8 mouse cellular contexts compared by ENCODE assay signal in the genomic region with DNA sequence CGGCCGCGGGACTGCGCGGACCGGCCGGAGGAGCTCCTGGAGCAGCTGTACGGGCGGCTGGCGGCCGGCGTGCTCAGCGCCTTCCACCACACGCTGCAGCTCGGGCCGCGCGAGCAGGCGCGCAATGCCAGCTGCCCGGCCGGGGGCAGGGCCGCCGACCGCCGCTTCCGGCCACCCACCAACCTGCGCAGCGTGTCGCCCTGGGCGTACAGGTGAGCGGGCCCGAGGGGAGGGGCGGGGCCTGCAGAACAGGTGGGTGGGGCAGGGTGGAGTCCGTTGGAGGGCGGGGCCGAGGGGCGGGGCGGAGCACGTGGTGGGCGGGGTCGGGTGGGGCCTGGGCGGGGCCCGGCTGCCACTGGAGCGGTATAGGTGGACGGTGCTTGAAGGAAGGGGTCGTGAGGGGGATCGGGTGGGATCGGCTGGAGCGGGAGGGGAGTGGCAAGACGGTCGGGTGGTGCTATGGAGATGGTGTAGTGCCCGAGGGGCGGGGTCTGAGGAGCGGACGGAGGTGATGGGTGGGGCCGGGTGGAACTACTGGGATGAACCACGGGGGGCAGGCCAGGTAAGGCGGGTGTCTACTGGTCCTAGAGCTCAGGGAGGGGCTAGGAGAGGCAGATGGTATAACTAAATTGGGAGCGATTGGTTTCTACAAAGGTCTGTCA. TPM values are rescaled to one million over a fixed set of nuclear protein-coding genes. Genes with fewer than 3 reads are reported as not detected.
A peak's percentile ranks its signal among the peaks of the same experiment; 100 is the strongest.
DNase-seq lines count a peak whose midpoint lies in the region; ATAC-seq and TF ChIP-seq lines count a peak whose summit lies in the region.

No protein-coding gene starts in this region.

- no peak for TF ChIP-seq CTCF in olfactory bulb, adult 2 months (IDR thresholded peaks at IDR 0.05; ENCODE audit: insufficient read depth, low read depth, low read length)
- no peak for TF ChIP-seq CTCF in thymus, adult 2 months (IDR thresholded peaks at IDR 0.05; ENCODE audit: borderline replicate concordance, control insufficient read depth, extremely low read depth, insufficient read depth, low read length, poor library complexity)

- peak; percentile 82 for ATAC-seq in forebrain, embryonic 14.5 days
- ATAC-seq in hematopoietic stem cell, adult 5-6 weeks (replicated peaks in 1 of 2; ENCODE audit: insufficient read depth in 1 of 2, low FRiP score in 2 of 2, low TSS enrichment in 1 of 2, low read depth in 1 of 2, poor library complexity in 2 of 2, severe bottlenecking in 2 of 2) = peak; percentile 28 to 54; a peak in 2 of 4 replicates
- ATAC-seq in lung, embryonic 15.5 days (ENCODE audit: borderline replicate concordance, extremely low read depth, low FRiP score, low TSS enrichment) = peak; percentile 90

- peak overlapping the region; percentile 68; the same call in 1 of the 2 replicates for H3K27ac ChIP-seq in forebrain, embryonic 14.5 days (ENCODE audit: low read depth, low read length)
- peak overlapping the region; percentile 93 for H3K27ac ChIP-seq in lung, embryonic 15.5 days
- no peak overlapping the region for H3K27ac ChIP-seq in olfactory bulb, adult 2 months (ENCODE audit: insufficient read depth, low read depth, low read length)
- no peak overlapping the region for H3K27ac ChIP-seq in thymus, adult 2 months (ENCODE audit: control insufficient read depth, insufficient read depth, low read length)

- peak overlapping the region; percentile 78 for H3K9ac ChIP-seq in forebrain, embryonic 14.5 days (ENCODE audit: low read length)
- H3K9ac ChIP-seq in lung, embryonic 15.5 days = peak overlapping the region; percentile 64

- H3K4me3 ChIP-seq in forebrain, embryonic 14.5 days (ENCODE audit: low read depth, low read length) = peak overlapping the region; percentile 75
- H3K4me3 ChIP-seq in lung, embryonic 15.5 days = peak overlapping the region; percentile 79
- H3K4me3 ChIP-seq in olfactory bulb, adult 2 months (ENCODE audit: insufficient read depth, low read depth, low read length) = peak overlapping the region; percentile 97
- H3K4me3 ChIP-seq in thymus, adult 2 months (ENCODE audit: control insufficient read depth, insufficient read depth, low read length) = peak overlapping the region; percentile 53

- peak; percentile 91 for DNase-seq in ES-CJ7 (ENCODE audit: low read depth, low spot score)
- DNase-seq in c-Kit-positive CD71-positive TER-119-positive erythroid progenitor cells, embryonic 14.5 days (ENCODE audit: low spot score) = peak; percentile 19
- DNase-seq in forebrain, embryonic 14.5 days (ENCODE audit: low spot score) = peak; percentile 56
- DNase-seq in layer of hippocampus, adult 9-11 months = peak; percentile 88
- peak; percentile 44 for DNase-seq in thymus, adult 2 months

- TF ChIP-seq POLR2A in olfactory bulb, adult 2 months (IDR thresholded peaks at IDR 0.05; ENCODE audit: insufficient read depth, low read depth, low read length) = 0 out of 2 replicates have a peak, but pooled peaks have one; percentile 6
- TF ChIP-seq POLR2A in thymus, adult 2 months (IDR thresholded peaks at IDR 0.05; ENCODE audit: control insufficient read depth, extremely low read depth, insufficient read depth, low read length, poor library complexity) = no peak

- peaks cover 5% of the 10 kb centered on the region for H3K4me1 ChIP-seq in forebrain, embryonic 14.5 days (ENCODE audit: control insufficient read depth, insufficient read depth, low read length)
- peaks cover 6% of the 10 kb centered on the region; the same call in 1 of the 2 replicates for H3K4me1 ChIP-seq in lung, embryonic 15.5 days
- peaks cover 25% of the 10 kb centered on the region for H3K4me1 ChIP-seq in olfactory bulb, adult 2 months (ENCODE audit: control insufficient read depth, insufficient read depth, low read length)
- peaks cover 2% of the 10 kb centered on the region; the same call in 1 of the 2 replicates for H3K4me1 ChIP-seq in thymus, adult 2 months (replicated peaks; ENCODE audit: control insufficient read depth, insufficient read depth, low read length)

- peaks cover 2% of the 10 kb centered on the region; the same call in 1 of the 2 replicates for H3K27me3 ChIP-seq in forebrain, embryonic 14.5 days (replicated peaks; ENCODE audit: control insufficient read depth, insufficient read depth, low read length)
- no peaks in the 10 kb centered on the region for H3K27me3 ChIP-seq in lung, embryonic 15.5 days
- peaks cover 11% of the 10 kb centered on the region for H3K27me3 ChIP-seq in thymus, adult 2 months (ENCODE audit: control insufficient read depth, insufficient read depth, low read length)

- WGBS in forebrain, embryonic 14.5 days = under 1% methylated on average over 41 of the region's 60 CpGs
- 1% methylated on average over 28 of the region's 60 CpGs for WGBS in lung, embryonic 15.5 days
- WGBS in olfactory bulb, adult 2 months = 3% methylated on average over 54 of the region's 60 CpGs
- 2% methylated on average over 60 of the region's 60 CpGs for WGBS in thymus, adult 2 months

- H3K36me3 ChIP-seq in forebrain, embryonic 14.5 days (ENCODE audit: control insufficient read depth, insufficient read depth, low read length) = no peaks in the 10 kb centered on the region
- H3K36me3 ChIP-seq in lung, embryonic 15.5 days = no peaks in the 10 kb centered on the region
- H3K36me3 ChIP-seq in thymus, adult 2 months (ENCODE audit: control insufficient read depth, insufficient read depth, low read length) = no peaks in the 10 kb centered on the region

- H3K4me2 ChIP-seq in forebrain, embryonic 14.5 days (ENCODE audit: low read length) = peak overlapping the region; percentile 84
- peak overlapping the region; percentile 95 for H3K4me2 ChIP-seq in lung, embryonic 15.5 days

- H3K9me3 ChIP-seq in forebrain, embryonic 14.5 days (replicated peaks; ENCODE audit: control insufficient read depth, low read length) = no peaks in the 10 kb centered on the region
- no peaks in the 10 kb centered on the region for H3K9me3 ChIP-seq in lung, embryonic 15.5 days

RNA-seq across cellular contexts. Expression of gene Il17d, which starts 0.9 kb away (rescaled TPM):
- 1.9 and 2.4 TPM in 2 replicates for polyA plus RNA-seq in forebrain, embryonic 14.5 days (2014; fragmentation: Nextera tagmentation; extraction: Ambion mirVana)
- not detected in 2 replicates for total RNA-seq in hematopoietic stem cell, adult 5-6 weeks (2017)
- 5.2 and 6.1 TPM in 2 replicates for polyA plus RNA-seq in lung, embryonic 15.5 days (2015; fragmentation: Nextera tagmentation; extraction: Ambion mirVana)
- polyA plus RNA-seq in olfactory bulb, adult 2 months (2012; ENCODE audit: insufficient read depth, insufficient read length, low replicate concordance, missing spikeins) = not detected in 2 replicates
- polyA plus RNA-seq in thymus, adult 2 months (2012; rRNA removed) = 3.1 and 4.3 TPM in 2 replicates

RNA-seq across cellular contexts. Expression of gene Eef1akmt1, which starts 45.9 kb away (rescaled TPM):
- 116 and 132 TPM in 2 replicates for polyA plus RNA-seq in forebrain, embryonic 14.5 days (2014; fragmentation: Nextera tagmentation; extraction: Ambion mirVana)
- total RNA-seq in hematopoietic stem cell, adult 5-6 weeks (2017) = 13.3 and 19.6 TPM in 2 replicates
- 106 and 108 TPM in 2 replicates for polyA plus RNA-seq in lung, embryonic 15.5 days (2015; fragmentation: Nextera tagmentation; extraction: Ambion mirVana)
- not detected in 2 replicates for polyA plus RNA-seq in olfactory bulb, adult 2 months (2012; ENCODE audit: insufficient read depth, insufficient read length, low replicate concordance, missing spikeins)
- 20.6 and 24.0 TPM in 2 replicates for polyA plus RNA-seq in thymus, adult 2 months (2012; rRNA removed)

Comparison
In these comparisons a context has a peak if more than half of its experiments do, and no peak if none do; other contexts are left out.
1. DNase-seq: peak in every context shown above with its lines; median percentile 91 in ES-CJ7; 88 in layer of hippocampus, adult 9-11 months; 56 in forebrain, embryonic 14.5 days; 44 in thymus, adult 2 months; 19 in c-Kit-positive CD71-positive TER-119-positive erythroid progenitor cells, embryonic 14.5 days.
2. H3K27ac ChIP-seq: peak in forebrain, embryonic 14.5 days (single experiment) and lung, embryonic 15.5 days (single experiment); none in olfactory bulb, adult 2 months (single experiment) and thymus, adult 2 months (single experiment).
3. RNA of gene Eef1akmt1, which starts 45.9 kb away (polyA plus RNA-seq): 116 to 132 TPM in forebrain, embryonic 14.5 days, 106 to 108 TPM in lung, embryonic 15.5 days and 20.6 to 24.0 TPM in thymus, adult 2 months; not detected in olfactory bulb, adult 2 months; every median in the first group is over 10 times any median in the second.
4. Peak in every context shown above with its lines, with median percentiles within 50 percentile points of each other: ATAC-seq and H3K4me3 ChIP-seq.